Mouse (Mus musculus) embryonic facial prominence, embryonic 12.5 days (tissue): ENCODE data around the gene Pycr1. TPM values are rescaled to one million over a fixed set of nuclear protein-coding genes. Genes with fewer than 3 reads are reported as not detected.
"Not testable (repeated sequence)": the region's sequence is repeated elsewhere in the genome, so short reads cannot be mapped to it uniquely, and the experiment has no call there.

Source experiments
- ATAC-seq: fragments of 200-750 bp; cut with Nextera tagmentation; 2 replicates; pipeline ENCODE4 v1.8.0; 2017; ENCODE audit not compliant: insufficient number of reproducible peaks, insufficient read depth, low FRiP score, low TSS enrichment
- H3K27ac ChIP-seq: fragments of 300-500 bp; sonication (generic); 2 replicates; pipeline ENCODE4 v1.5.1; 2016; ENCODE audit warnings: mild to moderate bottlenecking
- H3K27me3 ChIP-seq: fragments of 300-500 bp; sonication (generic); 2 replicates; pipeline ENCODE4 v1.6.1; 2016; ENCODE audit warnings: mild to moderate bottlenecking, moderate library complexity
- H3K36me3 ChIP-seq: fragments of 300-500 bp; sonication (generic); 2 replicates; pipeline ENCODE4 v1.6.1; 2016; ENCODE audit warnings: mild to moderate bottlenecking
- H3K4me1 ChIP-seq: fragments of 300-500 bp; sonication (generic); 2 replicates; pipeline ENCODE4 v1.6.1; 2016
- H3K4me2 ChIP-seq: fragments of 300-500 bp; sonication (generic); replicated peaks from 2 replicates; pipeline ENCODE4 v1.6.1; 2016; ENCODE audit warnings: mild to moderate bottlenecking, moderate library complexity
- H3K4me3 ChIP-seq: fragments of 300-500 bp; sonication (generic); 2 replicates; pipeline ENCODE4 v1.5.1; 2016; ENCODE audit warnings: mild to moderate bottlenecking
- H3K9ac ChIP-seq: fragments of 300-500 bp; sonication (generic); 2 replicates; pipeline ENCODE4 v1.6.1; 2016; ENCODE audit warnings: mild to moderate bottlenecking, moderate library complexity
- H3K9me3 ChIP-seq: fragments of 300-500 bp; sonication (generic); 2 replicates; pipeline ENCODE4 v1.6.1; 2016; ENCODE audit warnings: mild to moderate bottlenecking, moderate library complexity
- WGBS: fragments of 180-500 bp; shearing (Covaris S2); methylation state at CpG from one replicate; pipeline ENCODE4 v1.1.7; 2016; 5-methylcytosine and 5-hydroxymethylcytosine counted together
- polyA plus RNA-seq: library from polyadenylated mRNA; unstranded; fragments of >200 nt; fragmentation: Nextera tagmentation; extraction: Ambion mirVana; gene quantifications from 2 replicates; pipeline ENCODE4 v1.2.1, GENCODE M21; 2016

Gene Pycr1
- 25.3 and 26.5 TPM in 2 replicates for polyA plus RNA-seq

DNA sequence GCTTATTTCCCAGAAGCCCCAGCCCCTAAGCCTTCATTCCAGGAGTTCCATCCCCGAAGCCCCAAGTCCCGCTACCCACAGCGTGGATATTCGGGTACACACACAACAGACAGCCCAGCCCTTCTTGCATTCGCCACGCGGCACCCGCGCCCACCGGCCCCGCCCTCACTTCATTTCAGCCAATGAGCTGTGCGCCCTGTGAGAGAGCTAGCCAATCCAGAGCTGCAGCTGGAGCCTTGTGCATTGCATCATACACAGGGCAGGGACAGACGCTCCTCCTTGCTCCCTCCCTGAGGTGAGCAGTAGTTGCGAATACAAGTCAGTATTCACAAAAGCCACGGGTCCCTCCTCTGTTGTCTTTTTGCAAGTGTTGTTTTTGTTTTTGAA, at the start of gene Pycr1:
Pycr1 (minus strand) TSS at position 169 of the 387 bp plus-strand sequence.
- Histone ChIP-seq H3K27ac (no peak within 1 kb of the TSS), H3K27me3 (peaks cover 29% of the 10 kb centered on the region), H3K4me2 (peak within 1 kb of the TSS; percentile 64), H3K36me3 (no peaks in the 10 kb centered on the region), H3K9me3 (no peaks in the 10 kb centered on the region), H3K4me3 (peak within 1 kb of the TSS; percentile 50), H3K4me1 (peaks cover 17% of the 10 kb centered on the region), H3K9ac (peak within 1 kb of the TSS; percentile 67)
- ATAC-seq = peak; percentile 98
- WGBS = under 1% methylated on average over 15 of the region's 15 CpGs

DNA sequence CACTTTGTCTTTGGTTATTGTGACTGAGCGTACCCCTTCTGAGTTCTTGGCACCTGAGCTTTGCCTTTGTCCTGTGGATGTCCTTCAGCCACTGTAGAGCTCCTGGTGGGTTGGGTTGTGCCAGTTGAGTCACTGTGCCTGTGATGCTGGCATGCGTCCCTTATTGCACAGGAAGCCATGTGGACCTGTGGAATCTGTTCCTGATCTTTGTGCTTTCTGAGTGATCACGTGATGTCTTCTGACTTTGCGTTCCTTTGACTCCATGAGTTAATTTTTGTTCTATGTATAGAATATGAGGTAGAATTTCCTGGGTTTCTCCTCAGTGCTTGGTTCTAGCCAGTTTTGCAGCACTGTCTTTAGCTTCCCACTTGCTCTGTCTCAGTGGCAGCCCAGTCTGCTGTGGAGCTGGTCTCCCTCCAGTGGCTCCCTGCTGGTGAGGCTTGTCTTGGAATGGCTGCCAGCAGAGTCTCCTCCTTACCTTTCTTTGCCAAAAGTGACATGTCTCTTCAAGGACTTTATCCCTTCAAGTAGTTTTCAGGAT, 49.0 kb upstream of the Pycr1 start:
- Histone ChIP-seq H3K4me2 (no peak overlapping the region), H3K4me1 (peaks cover 13% of the 10 kb centered on the region), H3K4me3 (no peak overlapping the region), H3K27me3 (no peaks in the 10 kb centered on the region), H3K27ac (no peak overlapping the region), H3K9me3 (no peaks in the 10 kb centered on the region), H3K9ac (no peak overlapping the region), H3K36me3 (peaks cover 60% of the 10 kb centered on the region)
- 90% methylated on average over 4 of the region's 4 CpGs for WGBS
- ATAC-seq = no peak

DNA sequence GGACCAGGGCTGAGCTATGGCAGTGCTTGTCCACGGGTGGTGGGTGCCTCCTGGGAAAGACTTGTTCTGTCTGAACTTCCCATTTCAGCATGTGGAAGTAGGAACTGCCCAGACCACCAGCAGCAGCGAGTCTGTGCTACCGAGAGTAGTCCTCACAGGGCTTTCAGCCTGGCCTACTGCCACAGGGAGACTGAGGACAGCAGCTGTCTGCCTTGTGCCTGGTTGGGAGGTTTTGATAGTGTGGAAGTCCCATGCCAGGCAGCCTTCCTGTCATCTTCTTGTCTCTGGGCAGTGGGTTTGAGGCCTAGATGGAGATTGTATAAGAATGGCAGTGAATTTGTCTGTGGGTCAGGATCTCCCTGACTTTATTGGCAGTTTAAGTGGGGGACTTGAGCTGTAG, 45.8 kb upstream of the Pycr1 start:
- Histone ChIP-seq H3K27me3 (no peaks in the 10 kb centered on the region), H3K4me2 (no peak overlapping the region), H3K27ac (no peak overlapping the region), H3K4me3 (no peak overlapping the region), H3K36me3 (peaks cover 52% of the 10 kb centered on the region), H3K9me3 (no peaks in the 10 kb centered on the region), H3K9ac (no peak overlapping the region), H3K4me1 (no peaks in the 10 kb centered on the region; the same call in 1 of the 2 replicates)
- no peak for ATAC-seq
- 87% methylated on average over 3 of the region's 3 CpGs for WGBS

DNA sequence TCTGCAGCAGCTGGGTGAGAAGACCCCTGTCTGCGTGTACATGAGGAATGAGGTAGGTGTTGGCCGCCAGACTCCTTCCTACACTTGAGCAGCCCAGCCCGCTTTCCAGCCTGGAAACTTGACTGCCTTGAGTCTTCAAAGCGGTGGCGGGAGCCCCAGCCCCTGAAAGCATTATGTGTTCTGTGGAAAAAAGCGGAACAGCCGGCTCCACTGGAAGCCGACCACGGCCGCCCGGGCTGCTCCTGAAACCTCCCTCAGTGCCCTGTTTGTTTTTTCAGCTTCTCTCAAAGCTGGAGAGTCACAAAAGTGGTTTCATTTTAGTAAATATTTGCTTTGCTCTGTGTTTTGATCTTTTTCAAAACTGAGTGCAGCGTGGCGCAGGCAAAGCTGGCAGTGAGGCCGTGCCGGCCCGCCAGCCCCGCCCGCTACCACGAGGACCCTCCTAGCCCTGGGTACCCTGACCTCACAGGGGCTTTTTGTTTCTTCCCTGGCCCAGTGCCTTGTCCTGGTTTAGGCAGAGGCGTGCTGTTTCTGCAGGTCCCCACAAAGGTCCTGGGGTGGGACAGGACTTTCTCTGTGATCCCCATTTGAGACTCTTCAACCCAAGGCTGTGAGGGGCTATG, 43.2 kb upstream of the Pycr1 start:
- Histone ChIP-seq H3K4me3 (no peak overlapping the region), H3K36me3 (peaks cover 62% of the 10 kb centered on the region), H3K4me2 (no peak overlapping the region), H3K27me3 (no peaks in the 10 kb centered on the region), H3K9me3 (no peaks in the 10 kb centered on the region), H3K27ac (peak overlapping the region; percentile 59; the same call in 1 of the 2 replicates), H3K9ac (no peak overlapping the region), H3K4me1 (no peaks in the 10 kb centered on the region; the same call in 1 of the 2 replicates)
- whole genome bisulfite sequencing = 64% methylated on average over 20 of the region's 20 CpGs
- no peak for ATAC-seq

DNA sequence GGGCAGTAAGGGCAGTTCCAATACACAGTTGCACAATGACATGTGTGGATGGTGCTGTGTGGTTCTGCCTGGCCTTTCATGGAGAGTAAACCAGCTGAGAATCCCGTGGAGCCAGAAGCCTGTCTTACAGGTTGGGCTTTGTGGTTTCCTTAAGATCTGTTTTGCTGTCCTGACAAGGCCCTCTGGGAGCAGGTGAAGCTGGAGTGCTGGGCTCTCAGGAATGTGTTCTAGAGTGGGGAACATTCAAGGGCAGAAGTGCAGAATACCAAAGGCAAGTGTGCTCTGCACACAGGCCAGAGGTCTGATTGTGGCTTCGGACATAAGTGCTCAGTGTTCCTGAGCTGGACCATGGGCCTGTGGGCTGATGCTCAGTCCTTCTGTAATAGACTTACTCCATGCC, 41.1 kb upstream of the Pycr1 start:
- peaks cover 70% of the 10 kb centered on the region for H3K36me3 ChIP-seq
- no peak overlapping the region for H3K27ac ChIP-seq
- no peak overlapping the region for H3K4me3 ChIP-seq
- H3K4me2 ChIP-seq = no peak overlapping the region
- ATAC-seq = no peak
- no peak overlapping the region for H3K9ac ChIP-seq
- H3K9me3 ChIP-seq = no peaks in the 10 kb centered on the region
- H3K4me1 ChIP-seq = no peaks in the 10 kb centered on the region; the same call in 1 of the 2 replicates
- WGBS = 76% methylated on average over 2 of the region's 2 CpGs
- no peaks in the 10 kb centered on the region for H3K27me3 ChIP-seq

DNA sequence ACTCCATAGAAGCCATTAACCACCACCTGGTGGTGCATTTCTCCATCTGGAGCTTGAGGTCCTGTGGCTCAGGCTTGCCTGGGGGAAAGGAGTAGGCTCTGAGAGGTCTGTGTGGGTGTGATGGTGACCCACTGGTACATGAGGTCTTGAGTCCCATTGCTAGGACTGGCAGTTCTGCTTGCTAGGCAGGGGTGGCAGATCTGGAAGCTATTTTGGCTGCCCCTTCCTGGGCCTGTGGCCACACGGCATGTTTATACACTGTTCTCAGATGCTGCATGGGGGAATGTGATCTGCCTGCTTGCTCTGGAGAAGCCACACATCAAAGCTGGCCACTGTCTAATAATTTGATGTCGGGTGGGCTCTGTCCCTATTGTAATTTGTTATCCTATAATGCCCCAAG, 40.5 kb upstream of the Pycr1 start:
- no peaks in the 10 kb centered on the region for H3K9me3 ChIP-seq
- WGBS = 76% methylated on average over 2 of the region's 2 CpGs
- no peak overlapping the region for H3K9ac ChIP-seq
- peaks cover 70% of the 10 kb centered on the region for H3K36me3 ChIP-seq
- H3K27ac ChIP-seq = no peak overlapping the region
- no peak for ATAC-seq
- no peak overlapping the region for H3K4me3 ChIP-seq
- H3K27me3 ChIP-seq = no peaks in the 10 kb centered on the region
- H3K4me1 ChIP-seq = no peaks in the 10 kb centered on the region; the same call in 1 of the 2 replicates
- no peak overlapping the region for H3K4me2 ChIP-seq

DNA sequence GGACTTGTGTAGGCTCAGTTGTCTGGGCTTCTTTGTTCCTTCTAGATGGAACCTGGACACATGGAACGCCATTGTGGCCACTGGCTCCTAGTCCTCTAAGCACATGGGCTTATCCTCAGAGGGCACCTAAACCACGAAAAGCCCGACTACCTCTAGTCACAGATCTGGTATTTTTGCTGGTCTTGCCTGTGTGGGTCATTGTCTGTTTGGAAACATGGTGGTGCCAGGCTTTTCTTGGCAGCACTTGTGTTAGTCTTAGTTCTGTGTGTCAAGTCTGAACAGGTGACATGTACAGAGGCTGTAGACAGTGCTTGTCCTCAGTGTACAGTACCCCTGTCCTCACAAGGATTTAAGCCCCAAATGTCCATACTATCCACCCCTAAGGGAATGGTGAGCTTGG, 40.0 kb upstream of the Pycr1 start:
- WGBS = 93% methylated on average over 3 of the region's 3 CpGs

DNA sequence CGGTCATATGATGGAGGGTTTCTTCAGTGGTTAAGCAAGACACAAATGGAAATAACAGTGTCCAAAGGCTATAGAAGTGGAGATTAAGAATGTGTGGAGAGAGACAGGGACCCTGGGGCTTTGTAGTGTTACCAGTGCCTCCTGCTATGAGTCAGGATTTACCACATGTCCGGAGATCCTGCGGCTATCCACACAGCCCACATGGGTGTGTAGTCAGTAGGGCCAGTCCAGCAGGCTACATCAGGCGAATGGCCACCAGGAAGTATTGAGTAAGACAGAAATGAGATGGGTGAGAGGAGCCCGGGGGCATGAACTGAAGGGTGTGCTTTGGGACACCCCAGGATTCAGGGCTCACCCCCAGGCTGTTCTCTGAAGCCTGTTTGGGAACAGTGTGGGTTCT, 39.1 kb upstream of the Pycr1 start:
- no peak overlapping the region for H3K4me3 ChIP-seq
- peaks cover 67% of the 10 kb centered on the region for H3K36me3 ChIP-seq
- H3K4me2 ChIP-seq = no peak overlapping the region
- ATAC-seq = no peak
- H3K9me3 ChIP-seq = no peaks in the 10 kb centered on the region
- 92% methylated on average over 5 of the region's 5 CpGs for WGBS
- H3K27me3 ChIP-seq = no peaks in the 10 kb centered on the region
- no peaks in the 10 kb centered on the region; the same call in 1 of the 2 replicates for H3K4me1 ChIP-seq
- H3K27ac ChIP-seq = no peak overlapping the region
- no peak overlapping the region for H3K9ac ChIP-seq

More for the DNA sequence above, 40.0 kb upstream of the Pycr1 start:
- peaks cover 68% of the 10 kb centered on the region for H3K36me3 ChIP-seq
- H3K27me3 ChIP-seq = no peaks in the 10 kb centered on the region
- no peak overlapping the region for H3K4me3 ChIP-seq
- no peak overlapping the region for H3K9ac ChIP-seq
- H3K4me2 ChIP-seq = no peak overlapping the region
- ATAC-seq = no peak
- no peaks in the 10 kb centered on the region for H3K9me3 ChIP-seq
- H3K27ac ChIP-seq = no peak overlapping the region
- H3K4me1 ChIP-seq = no peaks in the 10 kb centered on the region; the same call in 1 of the 2 replicates

DNA sequence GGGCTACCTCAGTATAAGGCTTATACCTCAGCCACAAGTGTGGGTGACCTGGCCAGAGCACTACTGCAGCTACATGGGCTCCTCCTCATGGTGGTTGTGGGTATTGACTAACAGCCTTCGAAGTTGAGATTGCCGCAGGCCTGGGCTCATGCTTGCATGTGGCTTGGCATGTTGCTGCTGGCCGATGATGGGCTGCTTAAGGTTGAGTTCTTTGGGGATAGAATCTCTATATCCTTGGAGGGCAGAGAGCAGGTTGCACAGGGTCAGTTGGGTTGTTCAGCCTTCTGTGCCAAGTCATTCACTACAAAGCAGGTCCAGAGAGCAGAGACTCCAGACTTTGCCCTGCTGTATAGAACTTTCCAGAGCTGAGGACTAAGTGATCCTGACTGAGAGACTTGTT, 36.3 kb upstream of the Pycr1 start:
- 74% methylated on average over 3 of the region's 3 CpGs for WGBS
- no peak overlapping the region for H3K4me2 ChIP-seq
- no peak for ATAC-seq
- no peaks in the 10 kb centered on the region for H3K27me3 ChIP-seq
- H3K9me3 ChIP-seq = no peaks in the 10 kb centered on the region
- H3K4me3 ChIP-seq = no peak overlapping the region
- peaks cover 68% of the 10 kb centered on the region for H3K36me3 ChIP-seq
- H3K9ac ChIP-seq = no peak overlapping the region
- H3K4me1 ChIP-seq = no peaks in the 10 kb centered on the region
- H3K27ac ChIP-seq = no peak overlapping the region

DNA sequence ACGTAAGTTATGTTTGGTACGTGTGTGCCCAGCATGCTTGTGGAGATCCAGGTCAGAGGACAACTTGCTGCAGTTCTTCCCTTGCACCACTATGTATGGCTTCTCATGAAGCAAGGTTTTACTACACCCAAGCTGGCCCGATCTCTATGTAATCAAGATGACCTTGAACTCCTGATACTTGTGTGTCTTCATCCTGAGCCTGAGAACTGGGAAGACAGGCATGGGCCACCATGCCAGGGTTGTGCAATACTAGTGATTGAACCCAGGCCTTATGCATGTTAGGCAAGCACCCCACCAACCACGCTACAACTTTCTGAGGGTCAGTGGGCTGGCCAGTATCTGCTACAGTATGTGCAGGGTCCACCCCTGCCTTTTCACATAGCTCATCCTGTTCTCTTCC, 33.4 kb upstream of the Pycr1 start:
- Histone ChIP-seq H3K4me1 (peaks cover 7% of the 10 kb centered on the region), H3K36me3 (peaks cover 48% of the 10 kb centered on the region), H3K9ac (no peak overlapping the region), H3K4me3 (no peak overlapping the region), H3K27me3 (no peaks in the 10 kb centered on the region), H3K4me2 (no peak overlapping the region), H3K27ac (no peak overlapping the region), H3K9me3 (no peaks in the 10 kb centered on the region)
- WGBS = 87% methylated on average over 4 of the region's 4 CpGs
- ATAC-seq = no peak

DNA sequence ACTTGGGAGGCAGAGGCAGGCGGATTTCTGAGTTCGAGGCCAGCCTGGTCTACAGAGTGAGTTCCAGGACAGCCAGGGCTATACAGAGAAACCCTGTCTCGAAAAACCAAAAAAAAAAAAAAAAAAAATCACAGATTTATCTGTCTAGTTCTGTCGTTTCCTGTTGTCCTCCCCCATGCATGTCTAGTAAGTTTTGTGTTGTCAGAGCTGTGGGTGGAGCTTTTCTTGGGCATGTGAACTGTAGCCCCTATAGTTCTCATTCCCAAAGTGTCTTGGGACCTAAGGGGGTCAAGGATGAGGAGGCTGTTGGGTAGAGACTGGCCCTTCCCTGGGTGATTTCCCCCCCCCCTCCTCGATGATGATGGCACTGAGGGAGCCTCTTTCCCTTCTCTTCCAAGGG, 32.3 kb upstream of the Pycr1 start:
- not testable (repeated sequence) for H3K4me3 ChIP-seq, H3K4me2 ChIP-seq, H3K9ac ChIP-seq, ATAC-seq, H3K27me3 ChIP-seq, H3K4me1 ChIP-seq, H3K9me3 ChIP-seq, H3K27ac ChIP-seq
- peaks cover 42% of the 10 kb centered on the region for H3K36me3 ChIP-seq
- 85% methylated on average over 5 of the region's 5 CpGs for WGBS

DNA sequence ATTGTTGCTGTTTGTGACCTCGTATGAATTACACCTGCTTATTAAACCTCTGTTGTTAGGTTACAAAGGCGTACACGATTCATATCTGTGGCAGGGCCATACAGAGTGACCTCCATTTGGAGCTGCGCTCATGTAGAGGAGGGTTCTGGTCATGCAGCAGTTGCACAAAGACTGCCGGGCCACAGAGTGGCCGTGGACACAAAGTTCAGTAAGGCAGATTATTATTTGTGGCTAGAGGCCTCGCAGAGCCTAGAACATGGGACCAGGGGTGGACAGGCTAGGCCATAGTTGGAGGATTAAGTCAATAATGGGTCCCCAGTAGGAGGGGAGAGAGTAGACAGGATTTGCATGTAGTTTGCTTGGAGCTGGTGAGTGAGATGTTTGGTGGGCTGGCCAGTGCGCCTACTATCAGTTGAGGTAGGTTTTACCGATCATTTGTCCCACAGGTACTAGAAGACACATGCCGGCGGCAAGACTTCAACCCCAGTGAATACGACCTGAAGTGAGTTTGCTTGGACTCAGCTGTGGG, 30.1 kb upstream of the Pycr1 start:
- WGBS = 41% methylated on average over 12 of the region's 12 CpGs
- Histone ChIP-seq H3K9me3 (no peaks in the 10 kb centered on the region), H3K4me3 (peak overlapping the region; percentile 68), H3K36me3 (peaks cover 22% of the 10 kb centered on the region), H3K27me3 (no peaks in the 10 kb centered on the region), H3K4me1 (peaks cover 7% of the 10 kb centered on the region), H3K4me2 (peak overlapping the region; percentile 87), H3K9ac (peak overlapping the region; percentile 78), H3K27ac (peak overlapping the region; percentile 88)
- ATAC-seq = no peak
